Mouse (Mus musculus) lung, adult 2 months (tissue): Measurements from ENCODE around the gene Olfr213. TPM values are rescaled to one million over a fixed set of nuclear protein-coding genes. Genes with fewer than 3 reads are reported as not detected.
"Not testable (repeated sequence)": the region's sequence is repeated elsewhere in the genome, so short reads cannot be mapped to it uniquely, and the experiment has no call there.

ENCODE experiments used
- DNase-seq: peaks from one replicate; pipeline ENCODE4 v3.0.0; 2022
- H3K4me1 ChIP-seq: fragments of 200-500 bp; 2 replicates; pipeline ENCODE4 v1.6.1; 2011; ENCODE audit warnings: low read length; ENCODE audit not compliant: control insufficient read depth, insufficient read depth
- H3K4me3 ChIP-seq: fragments of 200-500 bp; replicated peaks from 2 replicates; pipeline ENCODE3; 2011; ENCODE audit warnings: low read depth, mild to moderate bottlenecking, control low read depth, low read length; ENCODE audit errors: extremely low read depth
- CTCF ChIP-seq: fragments of 200-500 bp; IDR thresholded peaks from 2 replicates; pipeline ENCODE4 v1.5.1; 2011; ENCODE audit warnings: mild to moderate bottlenecking, low read length, control low read depth; ENCODE audit not compliant: insufficient read depth
- POLR2A ChIP-seq: fragments of 200-500 bp; IDR thresholded peaks from 2 replicates; pipeline ENCODE4 v1.6.1; 2011; ENCODE audit warnings: low read depth, mild to moderate bottlenecking, control low read depth, low read length, borderline replicate concordance; ENCODE audit errors: extremely low read depth
- WGBS: fragments of 180-500 bp; shearing (Covaris S2); methylation state at CpG from one replicate; pipeline ENCODE4 v1.1.7; 2018; 5-methylcytosine and 5-hydroxymethylcytosine counted together
- polyA plus RNA-seq: library from polyadenylated mRNA; depleted of rRNA; stranded (reverse); fragments of >200 nt; gene quantifications from 2 replicates; pipeline ENCODE4 v1.2.3, GENCODE M21; 2012; rRNA removed

Olfr213 gene
- not detected in 2 replicates for polyA plus RNA-seq

- no peaks in the 10 kb centered on the region for H3K4me1 ChIP-seq
- DNase-seq, result no peak
- H3K4me3 ChIP-seq, result no peak within 1 kb of the TSS
- TF ChIP-seq CTCF (no peak), POLR2A (no peak)
- WGBS, result 84% methylated on average over 1 of the region's 1 CpGs
These were observed at the start of gene Olfr213 for GRCm38 (mm10) chr6:116538156-116538555. Gene Olfr213, plus strand, starts transcription at chr6:116538456.

GRCm38 (mm10) chr6:116488791-116489190, 49.5 kb upstream of the Olfr213 start, which contains the start of gene Olfr211:
Gene Olfr211, plus strand, starts transcription at chr6:116489091.
- H3K4me3 ChIP-seq, result no peak within 1 kb of the TSS
- no peak for DNase-seq
- WGBS, result 74% methylated on average over 4 of the region's 4 CpGs
- TF ChIP-seq CTCF (no peak), POLR2A (no peak)
- no peaks in the 10 kb centered on the region for H3K4me1 ChIP-seq

GRCm38 (mm10) chr6:116493742-116494141, 44.5 kb upstream of the Olfr213 start:
- Histone ChIP-seq H3K4me1 (no peaks in the 10 kb centered on the region), H3K4me3 (no peak overlapping the region)
- no peak for DNase-seq
- WGBS, result 80% methylated on average over 5 of the region's 5 CpGs
- TF ChIP-seq CTCF (no peak), POLR2A (no peak)

- 67% methylated on average over 1 of the region's 1 CpGs for WGBS
- no peak for TF ChIP-seq POLR2A
- TF ChIP-seq CTCF, result no peak
- Histone ChIP-seq H3K4me1 (no peaks in the 10 kb centered on the region), H3K4me3 (no peak overlapping the region)
- no peak for DNase-seq
These were observed 42.3 kb upstream of the Olfr213 start for GRCm38 (mm10) chr6:116495960-116496359.

GRCm38 (mm10) chr6:116506302-116507003, 31.8 kb upstream of the Olfr213 start, which contains the start of gene Olfr212:
Gene Olfr212, plus strand, starts transcription at chr6:116506516.
- WGBS, result 89% methylated on average over 20 of the region's 20 CpGs
- DNase-seq, H3K4me1 ChIP-seq, H3K4me3 ChIP-seq: not testable (repeated sequence)

- Histone ChIP-seq H3K4me3 (no peak overlapping the region), H3K4me1 (no peaks in the 10 kb centered on the region)
- no peak for DNase-seq
- no peak for TF ChIP-seq POLR2A
- no peak for TF ChIP-seq CTCF
These were observed 23.4 kb upstream of the Olfr213 start for GRCm38 (mm10) chr6:116514832-116515231.

GRCm38 (mm10) chr6:116542500-116542899, 4.2 kb downstream of the Olfr213 start:
- Histone ChIP-seq H3K4me3 (no peak overlapping the region), H3K4me1 (no peaks in the 10 kb centered on the region)
- TF ChIP-seq POLR2A, result no peak
- no peak for TF ChIP-seq CTCF
- no peak for DNase-seq
- 75% methylated on average over 2 of the region's 2 CpGs for WGBS

- H3K4me3 ChIP-seq, H3K4me1 ChIP-seq, DNase-seq: not testable (repeated sequence)
- 95% methylated on average over 11 of the region's 11 CpGs for WGBS
These were observed 12.6 kb downstream of the Olfr213 start, which contains the start of gene Gm5580 for GRCm38 (mm10) chr6:116550841-116551240. Gene Gm5580, plus strand, starts transcription at chr6:116551141.

- H3K4me3 ChIP-seq, result no peak within 1 kb of the TSS
These were observed 15.7 kb downstream of the Olfr213 start, which contains the start of gene Olfr214 for GRCm38 (mm10) chr6:116553935-116554334. Gene Olfr214, plus strand, starts transcription at chr6:116554235.

GRCm38 (mm10) chr6:116554952-116555351, 16.7 kb downstream of the Olfr213 start:
- WGBS, result 56% methylated on average over 3 of the region's 3 CpGs
- no peak for TF ChIP-seq POLR2A
- no peak for TF ChIP-seq CTCF
- no peak overlapping the region for H3K4me3 ChIP-seq
- H3K4me1 ChIP-seq, result no peaks in the 10 kb centered on the region
- no peak for DNase-seq

More at GRCm38 (mm10) chr6:116553935-116554334, 15.7 kb downstream of the Olfr213 start, which contains the start of gene Olfr214:
- no peaks in the 10 kb centered on the region for H3K4me1 ChIP-seq
- WGBS, result 72% methylated on average over 1 of the region's 1 CpGs
- DNase-seq, result no peak
- TF ChIP-seq CTCF (no peak), POLR2A (no peak)
